Mouse (Mus musculus) testis, adult 2 months (tissue): ENCODE results near the gene Slc41a1. TPM values are rescaled to one million over a fixed set of nuclear protein-coding genes. Genes with fewer than 3 reads are reported as not detected.

ENCODE experiments used
- H3K27ac ChIP-seq: fragments of 200-500 bp; 2 replicates; pipeline ENCODE4 v1.5.1; 2012; ENCODE audit warnings: low read depth, low read length; ENCODE audit not compliant: control insufficient read depth, insufficient read depth
- H3K27me3 ChIP-seq: fragments of 200-500 bp; 2 replicates; pipeline ENCODE4 v1.6.1; 2012; ENCODE audit warnings: mild to moderate bottlenecking, low read length, moderate library complexity; ENCODE audit not compliant: control insufficient read depth, insufficient read depth
- H3K36me3 ChIP-seq: fragments of 200-500 bp; 2 replicates; pipeline ENCODE4 v1.6.1; 2012; ENCODE audit warnings: mild to moderate bottlenecking, low read length; ENCODE audit not compliant: control insufficient read depth, insufficient read depth
- H3K4me1 ChIP-seq: fragments of 200-500 bp; 2 replicates; pipeline ENCODE4 v1.6.1; 2012; ENCODE audit warnings: low read length; ENCODE audit not compliant: control insufficient read depth, insufficient read depth
- H3K4me3 ChIP-seq: fragments of 200-500 bp; 2 replicates; pipeline ENCODE4 v1.5.1; 2012; ENCODE audit warnings: low read depth, mild to moderate bottlenecking, low read length, moderate library complexity, mixed read lengths; ENCODE audit not compliant: control insufficient read depth
- CTCF ChIP-seq: fragments of 200-500 bp; IDR thresholded peaks from 2 replicates; pipeline ENCODE4 v1.5.1; 2012; ENCODE audit warnings: low read depth, mild to moderate bottlenecking, inconsistent platforms, low read length, moderate library complexity; ENCODE audit not compliant: control insufficient read depth, insufficient read depth, insufficient replicate concordance
- POLR2A ChIP-seq: fragments of 200-500 bp; IDR thresholded peaks from 2 replicates; pipeline ENCODE4 v1.6.1; 2012; ENCODE audit warnings: low read depth, mild to moderate bottlenecking, inconsistent platforms, low read length, moderate library complexity; ENCODE audit not compliant: control insufficient read depth
- polyA plus RNA-seq: library from polyadenylated mRNA; depleted of rRNA; stranded (reverse); fragments of >200 nt; gene quantifications from 2 replicates; pipeline ENCODE4 v1.2.3, GENCODE M21; 2012

Gene Slc41a1
- polyA plus RNA-seq, 1 experiment: 18.8 TPM

DNA sequence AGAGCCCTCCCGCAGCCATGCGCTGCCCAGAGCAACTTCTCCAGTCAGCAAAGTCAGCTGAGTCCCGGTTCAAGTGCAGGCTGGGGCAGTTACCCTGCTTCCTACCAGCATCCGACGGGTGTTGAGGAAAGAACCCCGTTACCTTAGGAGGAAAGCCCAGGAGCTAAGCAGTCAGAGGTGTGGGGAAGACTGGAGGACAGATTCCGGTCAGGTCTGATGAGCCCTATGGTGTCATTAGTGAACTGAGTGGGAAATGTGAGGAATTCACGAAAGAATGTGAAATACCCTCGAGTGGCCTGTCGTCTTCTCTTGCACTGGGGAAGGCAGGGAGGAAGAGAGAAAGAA lies 40.6 kb downstream of the Slc41a1 start:
- TF ChIP-seq POLR2A (no peak), CTCF (no peak)
- no peak overlapping the region for H3K27ac ChIP-seq
- H3K36me3 ChIP-seq: no peaks in the 10 kb centered on the region

DNA sequence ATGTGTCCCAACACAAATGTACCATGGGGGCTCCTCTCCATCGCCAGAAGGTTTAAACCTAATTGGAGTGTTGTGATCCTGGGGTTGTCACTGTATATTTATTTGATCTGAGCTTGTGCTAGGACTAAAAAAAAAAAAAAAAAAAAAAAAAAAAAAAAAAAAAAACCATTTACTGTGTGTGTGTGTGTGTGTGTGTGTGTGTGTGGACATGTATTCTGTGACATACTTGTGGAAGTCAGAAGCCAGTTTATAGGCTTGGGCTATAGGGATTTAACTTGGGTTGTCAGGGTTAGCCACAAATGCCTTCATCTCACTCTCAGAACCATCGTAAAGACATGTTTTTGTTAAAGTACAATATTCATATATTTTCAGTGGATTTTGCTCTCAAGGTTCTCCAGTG lies 42.3 kb downstream of the Slc41a1 start:
- H3K27ac ChIP-seq: no peak overlapping the region
- no peak overlapping the region for H3K4me3 ChIP-seq
- H3K4me1 ChIP-seq: peaks cover 5% of the 10 kb centered on the region
- H3K36me3 ChIP-seq: no peaks in the 10 kb centered on the region
- TF ChIP-seq CTCF (no peak), POLR2A (no peak)
- H3K27me3 ChIP-seq: no peaks in the 10 kb centered on the region

More for the DNA sequence above, 40.6 kb downstream of the Slc41a1 start:
- Histone ChIP-seq H3K4me1 (peaks cover 5% of the 10 kb centered on the region), H3K4me3 (peak overlapping the region; percentile 89), H3K27me3 (no peaks in the 10 kb centered on the region)

DNA sequence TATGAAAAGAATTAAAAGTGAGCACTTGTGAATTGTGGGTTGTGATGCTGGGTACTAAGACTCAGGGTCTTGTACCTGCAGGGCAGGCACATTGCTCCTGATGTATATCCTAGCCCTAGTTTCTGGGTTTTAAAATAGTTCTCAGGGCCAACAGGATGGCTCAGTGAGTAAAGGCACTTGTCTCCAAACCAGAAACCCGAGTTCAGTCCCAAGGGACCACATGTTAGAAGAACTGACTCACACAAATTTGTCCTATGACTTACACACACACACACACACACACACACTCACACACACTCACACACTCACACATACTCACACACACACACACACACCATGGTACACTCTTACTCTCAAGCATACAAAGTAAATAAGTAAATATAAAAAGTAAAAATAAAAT lies 45.6 kb downstream of the Slc41a1 start:
- Histone ChIP-seq H3K4me3 (no peak overlapping the region), H3K27ac (no peak overlapping the region), H3K36me3 (no peaks in the 10 kb centered on the region), H3K27me3 (no peaks in the 10 kb centered on the region), H3K4me1 (peaks cover 3% of the 10 kb centered on the region)
- TF ChIP-seq CTCF (no peak), POLR2A (no peak)

DNA sequence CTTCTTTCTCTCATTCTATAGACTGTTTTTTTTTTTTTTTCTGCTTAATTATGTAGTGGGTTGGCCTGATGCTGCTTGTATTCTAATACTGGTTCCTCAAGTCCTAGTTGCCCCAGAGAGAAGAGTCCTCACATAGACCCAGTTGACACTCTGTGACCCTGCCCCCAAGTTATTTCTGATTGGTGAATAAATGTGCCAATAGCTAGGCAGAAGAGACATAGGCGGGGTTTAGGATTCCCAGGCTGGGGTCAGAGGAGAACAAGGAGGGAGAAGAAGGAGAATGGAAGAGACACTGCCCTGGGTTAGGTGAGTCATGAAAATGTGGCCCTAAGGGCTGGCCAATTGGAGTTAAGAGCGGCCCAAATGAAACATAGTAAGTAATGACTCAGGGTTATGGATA lies 52.5 kb downstream of the Slc41a1 start:
- Histone ChIP-seq H3K36me3 (no peaks in the 10 kb centered on the region), H3K4me3 (no peak overlapping the region), H3K27ac (no peak overlapping the region), H3K4me1 (no peaks in the 10 kb centered on the region), H3K27me3 (no peaks in the 10 kb centered on the region)
- TF ChIP-seq POLR2A (no peak), CTCF (no peak)

DNA sequence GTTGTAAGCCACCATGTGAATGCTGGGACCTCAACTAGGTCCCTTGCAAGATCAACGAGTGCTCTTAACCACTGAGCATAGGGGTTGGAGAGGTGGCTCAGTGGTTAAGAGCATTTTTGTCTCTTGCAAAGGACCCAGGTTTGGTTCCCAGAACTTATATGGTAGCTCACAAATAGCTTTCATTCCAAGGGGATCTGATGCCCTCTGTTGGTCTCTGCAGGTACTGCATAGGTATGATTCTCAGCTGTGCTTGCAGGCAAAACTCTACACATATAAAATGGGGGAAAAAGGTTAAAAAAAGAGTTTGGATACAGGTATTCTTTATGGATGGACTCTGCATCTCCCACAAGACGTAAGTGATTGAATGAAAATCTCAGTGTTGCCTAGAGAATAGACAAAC lies 55.5 kb downstream of the Slc41a1 start:
- TF ChIP-seq POLR2A: no peak
- no peak for TF ChIP-seq CTCF
- Histone ChIP-seq H3K4me1 (no peaks in the 10 kb centered on the region), H3K27ac (no peak overlapping the region), H3K36me3 (no peaks in the 10 kb centered on the region), H3K4me3 (no peak overlapping the region), H3K27me3 (no peaks in the 10 kb centered on the region)

DNA sequence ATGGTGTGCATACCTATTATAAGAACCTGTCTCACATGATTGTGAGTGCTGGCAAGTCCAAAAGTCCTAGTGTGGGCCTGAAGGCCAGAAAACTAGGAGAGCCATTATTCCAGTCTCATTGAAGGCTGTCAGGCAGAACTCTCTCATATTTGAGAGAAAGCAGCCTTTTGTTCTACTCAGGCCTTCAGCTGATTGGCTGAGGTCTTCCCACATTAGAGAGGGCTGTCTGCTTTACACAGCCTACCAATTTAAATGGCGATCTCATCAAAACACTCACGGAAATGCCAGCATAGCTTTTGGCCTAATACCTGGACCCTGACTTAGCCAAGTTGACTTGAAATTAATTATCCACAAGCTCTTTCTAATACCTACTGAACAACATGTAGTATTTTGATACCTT lies 58.9 kb downstream of the Slc41a1 start:
- Histone ChIP-seq H3K4me3 (no peak overlapping the region), H3K4me1 (no peaks in the 10 kb centered on the region), H3K27me3 (no peaks in the 10 kb centered on the region), H3K36me3 (no peaks in the 10 kb centered on the region), H3K27ac (no peak overlapping the region)
- TF ChIP-seq POLR2A (no peak), CTCF (no peak)

DNA sequence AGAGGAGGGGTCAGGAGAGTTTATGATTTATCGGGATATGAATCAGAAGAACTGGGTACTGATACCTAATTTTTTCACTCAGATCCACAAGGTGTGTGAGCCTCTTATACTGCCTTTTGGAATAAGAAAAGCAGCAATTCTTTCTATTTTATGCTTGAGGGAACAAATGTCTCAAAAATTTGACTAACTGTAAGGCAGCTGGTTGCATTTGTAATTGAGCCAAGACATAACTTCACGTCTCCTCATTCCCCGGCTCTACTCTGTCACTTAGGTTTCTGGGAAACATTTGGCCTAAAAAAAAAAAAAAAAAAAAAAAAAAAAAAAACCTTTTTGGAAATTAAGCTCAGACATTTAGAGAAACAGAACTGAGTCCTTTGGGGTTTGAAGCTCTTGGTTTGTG lies 59.3 kb downstream of the Slc41a1 start:
- TF ChIP-seq CTCF: no peak
- TF ChIP-seq POLR2A: no peak
- Histone ChIP-seq H3K4me3 (no peak overlapping the region), H3K27ac (no peak overlapping the region), H3K4me1 (no peaks in the 10 kb centered on the region), H3K27me3 (no peaks in the 10 kb centered on the region), H3K36me3 (no peaks in the 10 kb centered on the region)

DNA sequence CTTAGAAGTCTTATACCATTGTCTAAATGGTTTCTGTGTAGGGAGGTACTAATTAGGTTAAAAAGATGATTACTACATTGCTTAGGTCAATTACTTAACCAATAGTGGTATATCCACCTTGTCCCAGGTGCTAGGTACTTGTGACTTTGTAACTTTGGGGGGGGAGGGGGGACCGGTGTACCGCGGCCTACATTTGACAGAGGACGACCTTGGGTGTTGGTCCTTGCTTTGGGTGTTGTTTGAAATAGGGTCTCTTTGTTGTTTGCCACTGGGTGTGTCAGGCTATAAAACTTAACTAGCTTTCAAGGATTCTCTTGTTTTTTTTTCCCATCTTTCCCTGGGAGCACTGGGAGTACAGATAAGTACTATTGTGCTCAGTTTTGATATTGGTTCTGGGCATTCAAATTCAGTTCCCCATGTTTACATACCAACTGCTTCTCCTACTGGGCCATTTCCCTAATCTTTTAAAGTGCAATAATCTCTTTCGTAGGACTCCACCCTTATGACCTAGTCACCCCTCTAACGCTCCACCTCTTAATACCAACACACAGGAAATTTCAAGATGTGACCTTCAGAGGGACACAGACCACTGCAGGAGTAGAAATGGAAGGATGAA lies 62.9 kb downstream of the Slc41a1 start:
- H3K4me3 ChIP-seq: no peak overlapping the region
- TF ChIP-seq POLR2A (no peak), CTCF (no peak)
- H3K4me1 ChIP-seq: no peaks in the 10 kb centered on the region
- H3K36me3 ChIP-seq: no peaks in the 10 kb centered on the region
- H3K27ac ChIP-seq: no peak overlapping the region
- no peaks in the 10 kb centered on the region for H3K27me3 ChIP-seq
